Mouse (Mus musculus): ENCODE results near the gene Mrps35.

- no peak for TF ChIP-seq E2F4 (IDR thresholded peaks at IDR 0.05; ENCODE audit: insufficient read depth)
- no peak for TF ChIP-seq USF1 (IDR thresholded peaks at IDR 0.05; ENCODE audit: low read depth)
- no peak for TF ChIP-seq MYOD1 (IDR thresholded peaks at IDR 0.05; ENCODE audit: control insufficient read depth in 1 of 3, insufficient read length in 2 of 3, low read depth in 2 of 3)
- no peak for TF ChIP-seq CEBPB (IDR thresholded peaks at IDR 0.05; ENCODE audit: insufficient read depth, poor library complexity, severe bottlenecking)
- TF ChIP-seq POLR2A (IDR thresholded peaks at IDR 0.05; ENCODE audit: insufficient read length, low read depth): no peak
- TF ChIP-seq TCF12 (IDR thresholded peaks at IDR 0.05; ENCODE audit: insufficient read depth, poor library complexity, severe bottlenecking): no peak
- TF ChIP-seq POLR2AphosphoS2 (IDR thresholded peaks at IDR 0.05; ENCODE audit: insufficient read length, low read depth): no peak
- no peak for TF ChIP-seq MAX (IDR thresholded peaks at IDR 0.05; ENCODE audit: low read depth)
- no peak for TF ChIP-seq MYOG (IDR thresholded peaks at IDR 0.05; ENCODE audit: control insufficient read depth in 1 of 3, insufficient read depth in 1 of 3, insufficient read length in 2 of 3, low read depth in 2 of 3)
- TF ChIP-seq REST (IDR thresholded peaks at IDR 0.05; ENCODE audit: insufficient read depth, insufficient read length): no peak
- TF ChIP-seq SRF (IDR thresholded peaks at IDR 0.05; ENCODE audit: control insufficient read depth, insufficient read length, low read depth): no peak
These were observed 53.5 kb downstream of the Mrps35 start for GRCm38 (mm10) chr6:147096109-147096508.
